Mouse (Mus musculus): Measurements from ENCODE around the gene Wdr91.

Gene Wdr91

DNA sequence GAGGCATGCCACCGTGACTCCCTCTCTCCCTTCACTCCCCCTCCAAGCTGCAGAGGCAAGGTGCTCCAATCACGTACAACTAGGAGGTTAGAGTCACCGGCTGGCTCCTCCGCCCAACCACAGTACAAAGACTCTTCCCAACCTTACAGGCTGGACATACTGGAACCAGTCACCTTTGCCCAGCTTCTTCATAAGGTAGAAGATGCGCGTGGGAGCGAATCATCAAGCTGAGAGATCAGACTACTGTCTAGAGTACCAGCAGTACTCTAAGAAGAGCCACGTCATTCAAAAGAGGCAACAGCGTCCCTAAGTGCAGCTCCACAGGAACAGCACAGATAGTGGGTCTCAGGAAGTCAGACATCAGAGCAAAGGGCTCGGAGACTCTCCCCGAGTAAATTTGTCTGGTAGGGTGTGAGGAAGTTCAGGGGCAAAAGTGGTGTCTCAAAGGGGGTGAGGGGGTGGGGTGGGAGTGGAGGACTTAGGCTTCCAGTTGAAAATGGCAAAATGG, 49.1 kb downstream of the Wdr91 start:
- no peak for DNase-seq

DNA sequence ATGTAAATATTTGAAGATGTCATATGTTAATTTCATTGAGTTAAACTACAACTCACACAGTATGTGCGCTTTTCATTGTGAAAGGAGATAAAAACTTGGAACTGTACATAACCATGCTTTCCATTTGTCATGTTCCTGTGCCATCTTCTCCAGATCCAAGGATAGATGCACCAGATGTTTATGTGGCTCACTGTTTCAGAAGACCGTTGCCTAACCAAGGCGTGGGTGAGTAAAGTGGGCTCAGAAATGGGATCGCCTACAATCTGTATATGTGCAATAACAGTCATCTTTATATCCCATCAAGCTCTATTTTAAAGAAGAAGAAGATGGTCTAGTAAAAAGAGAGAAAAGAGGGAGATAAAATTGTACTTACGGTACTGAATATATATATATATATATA, 78.3 kb downstream of the Wdr91 start:
- DNase-seq = no peak
